Mouse (Mus musculus): ENCODE results near the gene Il2.

Gene Il2

DNA sequence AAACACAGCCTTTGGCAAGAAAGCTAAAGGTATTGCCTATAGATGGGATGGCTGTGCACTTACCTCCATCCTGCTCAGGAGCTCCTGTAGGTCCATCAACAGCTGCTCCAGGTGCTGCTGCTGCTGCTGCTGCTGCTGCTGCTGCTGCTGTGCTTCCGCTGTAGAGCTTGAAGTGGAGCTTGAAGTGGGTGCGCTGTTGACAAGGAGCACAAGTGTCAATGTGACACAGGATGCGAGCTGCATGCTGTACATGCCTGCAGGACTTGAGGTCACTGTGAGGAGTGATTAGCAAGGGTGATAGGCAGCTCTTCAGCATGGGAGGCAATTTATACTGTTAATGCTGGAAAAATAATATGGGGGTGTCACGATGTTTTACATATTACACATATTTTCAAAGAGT, at the start of gene Il2:
TSS of gene Il2 (minus strand) at position 305 of the 400 bp plus-strand sequence.
- DNase-seq (ENCODE audit: low read depth, low spot score), result no peak

DNA sequence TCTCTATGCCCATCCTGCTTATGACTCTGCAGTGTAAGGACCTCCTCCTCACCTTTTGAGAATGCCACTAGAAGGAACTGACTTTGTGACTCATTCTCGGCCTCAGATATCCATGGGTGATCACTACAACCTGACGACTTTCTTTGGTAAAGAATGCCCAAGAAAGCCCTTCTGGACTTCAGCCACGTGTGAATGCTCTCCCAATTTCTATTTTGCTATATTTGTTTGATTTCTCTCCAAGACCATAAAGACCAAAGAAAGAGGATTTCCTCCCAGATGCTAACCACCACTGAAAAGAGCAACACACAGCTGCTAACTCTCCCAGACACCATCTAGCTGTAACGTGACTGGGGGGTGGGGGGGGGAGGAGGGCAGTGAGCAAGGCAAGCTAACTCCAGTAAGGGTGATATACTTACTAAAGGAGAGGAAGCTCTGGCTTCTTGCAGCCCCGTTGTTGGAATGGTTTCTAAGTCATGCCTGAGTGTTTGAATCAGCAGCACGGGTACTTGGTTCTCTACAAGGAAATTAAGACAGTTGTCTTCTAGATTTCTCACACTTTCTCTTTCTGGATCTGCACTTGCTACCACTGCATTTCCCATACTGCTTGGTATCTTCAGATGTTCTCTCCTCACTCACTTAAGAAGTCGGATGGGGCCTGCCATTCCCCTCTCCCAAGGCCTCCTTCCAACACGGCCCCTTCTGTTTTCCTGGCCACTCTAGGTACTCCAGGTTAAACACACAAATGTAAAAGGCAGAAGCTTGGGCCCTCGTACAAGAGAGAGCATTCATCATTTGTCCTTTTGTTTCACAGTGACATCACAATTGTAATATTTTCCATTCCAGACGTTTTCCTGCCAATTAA, 49.2 kb upstream of the Il2 start:
- no peak for DNase-seq (ENCODE audit: low read depth, low spot score)

DNA sequence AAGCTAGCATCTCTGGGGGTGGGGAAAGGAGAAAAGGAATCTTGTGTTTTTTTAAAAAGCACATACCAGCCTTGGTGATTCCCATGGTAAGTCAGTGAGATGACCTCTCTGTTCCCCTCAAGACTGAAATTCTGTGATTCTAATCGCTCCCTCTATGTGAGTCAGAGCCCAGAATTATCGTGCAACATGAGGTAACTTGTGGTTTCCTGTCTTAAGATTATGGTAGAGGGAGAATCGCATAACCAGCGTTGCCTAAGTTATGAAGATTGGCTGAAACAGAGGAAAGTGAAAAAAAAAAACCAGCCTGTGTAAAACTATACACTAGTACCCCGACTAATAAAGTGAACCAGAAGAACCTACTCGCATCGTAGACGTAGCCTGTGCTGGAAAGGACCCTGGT, 47.5 kb upstream of the Il2 start:
- no peak for DNase-seq (ENCODE audit: low read depth, low spot score)

DNA sequence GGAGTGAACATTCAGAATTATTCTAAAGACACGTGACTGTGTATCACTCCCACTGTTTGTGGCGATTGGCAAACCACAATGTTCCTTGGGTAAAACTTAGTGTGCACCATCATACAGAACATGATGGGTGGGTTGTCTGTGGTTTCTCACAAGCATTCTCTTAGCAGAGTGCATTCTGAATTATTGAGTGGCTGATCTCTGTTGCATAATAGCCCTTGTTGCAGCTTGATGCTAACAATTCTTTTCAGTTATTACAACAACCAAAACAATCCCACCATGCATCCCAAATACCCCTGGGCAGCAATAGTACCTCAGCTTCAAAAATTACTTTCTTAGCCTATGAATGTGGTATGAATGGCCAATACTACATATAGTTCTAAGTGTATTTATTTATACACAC, 43.5 kb upstream of the Il2 start:
- no peak for DNase-seq (ENCODE audit: low read depth, low spot score)

DNA sequence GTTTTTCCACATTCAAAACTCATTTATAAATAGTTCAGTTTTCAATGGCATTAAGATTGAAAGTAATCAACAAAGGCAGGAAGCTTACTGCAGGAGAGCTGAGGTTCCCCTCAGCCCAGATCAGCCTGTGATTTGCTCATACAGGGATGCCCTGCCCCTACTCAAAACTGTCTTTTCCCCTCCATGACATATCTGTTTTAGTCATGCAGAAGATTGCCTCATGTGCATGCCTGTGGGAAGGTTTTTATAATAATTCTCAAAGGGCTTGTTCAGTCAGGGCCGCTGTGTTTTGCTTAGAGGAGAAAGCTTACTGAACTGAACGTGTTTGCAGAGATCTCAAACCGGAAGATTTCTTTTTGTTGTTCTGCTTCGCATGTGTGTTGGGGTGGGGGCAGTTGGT, 35.3 kb upstream of the Il2 start:
- DNase-seq (ENCODE audit: low read depth, low spot score), result no peak

DNA sequence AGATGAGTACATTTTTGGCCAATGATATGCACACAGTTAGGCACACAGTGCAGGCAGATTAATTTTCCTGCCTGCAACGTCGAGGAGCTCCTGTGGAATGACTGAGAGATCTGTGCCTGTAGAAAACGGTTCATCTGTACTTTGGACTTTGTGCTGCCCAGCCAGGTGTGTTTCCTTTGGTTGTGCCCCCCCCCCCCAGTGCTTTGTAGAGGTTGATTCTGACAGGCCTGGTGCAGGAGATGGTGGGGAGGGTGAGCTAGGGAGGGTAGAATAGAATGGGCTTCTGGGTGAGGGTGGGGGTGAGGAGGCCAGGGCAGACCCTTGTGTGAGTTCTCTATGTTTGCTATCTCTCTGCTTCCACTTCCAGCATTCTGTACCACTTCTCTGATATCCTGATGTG, 32.5 kb upstream of the Il2 start:
- no peak for DNase-seq (ENCODE audit: low read depth, low spot score)

DNA sequence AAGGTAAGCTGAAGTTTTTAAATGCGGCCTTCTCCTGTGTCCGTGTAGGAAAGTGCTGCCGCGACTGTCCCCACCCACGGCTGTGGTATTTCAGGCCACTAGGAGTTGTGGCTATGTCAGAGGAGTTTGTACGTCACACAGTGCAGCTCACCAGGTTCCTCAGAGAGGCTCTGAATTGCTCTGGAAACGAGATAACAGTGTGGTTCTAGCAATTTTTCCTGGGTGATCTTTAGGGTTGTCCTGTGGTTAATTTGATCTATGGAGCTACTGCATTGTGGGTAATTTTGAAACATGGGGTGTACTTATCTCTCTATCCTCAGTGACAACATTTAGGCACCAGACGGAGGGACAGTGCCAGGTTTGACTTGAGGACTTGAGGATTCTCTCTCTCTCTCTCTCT, 31.3 kb upstream of the Il2 start:
- no peak for DNase-seq (ENCODE audit: low read depth, low spot score)

DNA sequence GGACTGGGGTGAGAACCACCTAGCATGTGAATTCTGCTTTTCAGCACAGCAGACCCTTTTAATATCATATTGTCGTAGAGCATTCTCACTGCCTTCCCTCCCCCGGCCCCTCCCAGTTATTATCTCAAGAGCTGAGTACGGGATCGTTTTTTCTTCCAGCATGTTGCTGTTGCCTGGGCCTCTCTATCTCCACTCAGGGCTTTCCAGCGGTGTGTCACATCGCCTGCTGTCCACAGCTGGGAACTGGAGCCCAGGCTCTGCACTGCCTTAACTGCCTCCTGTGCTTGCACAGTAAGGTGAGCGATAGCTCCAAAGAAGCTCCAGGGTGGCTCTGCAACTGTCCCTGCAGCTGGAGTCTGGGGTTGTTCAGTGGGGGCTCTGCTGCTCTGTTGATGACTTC, 28.6 kb upstream of the Il2 start:
- no peak for DNase-seq (ENCODE audit: low read depth, low spot score)

DNA sequence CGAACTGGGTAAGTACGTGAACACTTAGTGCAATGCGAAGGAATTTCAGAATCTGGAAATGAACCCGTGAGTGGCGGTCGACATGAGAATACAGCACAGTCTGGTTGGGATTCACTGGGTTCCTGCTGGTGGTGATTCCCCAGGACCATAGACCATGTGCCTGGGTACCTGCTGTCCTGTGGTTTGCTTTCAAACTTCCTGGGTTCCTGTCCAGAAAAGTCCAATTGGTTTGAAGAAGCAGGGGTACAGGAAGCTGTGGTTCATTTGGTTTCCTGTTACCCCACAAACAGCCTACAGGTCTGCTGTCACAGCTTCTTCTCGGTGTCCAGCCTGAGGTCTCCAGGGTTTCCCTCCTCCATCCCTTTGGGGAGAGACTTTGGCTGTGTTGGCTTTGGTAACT, 27.2 kb upstream of the Il2 start:
- no peak for DNase-seq (ENCODE audit: low read depth, low spot score)

DNA sequence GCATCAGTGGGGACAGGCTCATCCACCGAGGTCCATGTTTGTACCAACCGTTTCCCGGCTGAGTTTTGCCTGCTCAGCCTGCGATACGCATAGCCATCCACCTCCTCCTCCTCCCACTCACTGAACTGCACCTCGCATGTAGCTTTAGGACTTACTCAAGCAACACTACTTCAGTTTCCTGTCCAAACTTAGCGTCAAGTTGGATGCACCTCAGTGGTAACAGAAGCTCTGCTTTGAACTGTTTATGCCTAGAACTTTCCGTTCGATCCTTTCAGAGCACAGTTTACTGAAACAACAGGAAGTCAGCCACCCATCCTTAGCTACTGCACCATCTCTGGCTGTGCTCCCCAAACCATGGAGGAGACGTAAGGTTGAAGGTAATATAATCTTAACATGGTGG, 26.5 kb upstream of the Il2 start:
- no peak for DNase-seq (ENCODE audit: low read depth, low spot score)

DNA sequence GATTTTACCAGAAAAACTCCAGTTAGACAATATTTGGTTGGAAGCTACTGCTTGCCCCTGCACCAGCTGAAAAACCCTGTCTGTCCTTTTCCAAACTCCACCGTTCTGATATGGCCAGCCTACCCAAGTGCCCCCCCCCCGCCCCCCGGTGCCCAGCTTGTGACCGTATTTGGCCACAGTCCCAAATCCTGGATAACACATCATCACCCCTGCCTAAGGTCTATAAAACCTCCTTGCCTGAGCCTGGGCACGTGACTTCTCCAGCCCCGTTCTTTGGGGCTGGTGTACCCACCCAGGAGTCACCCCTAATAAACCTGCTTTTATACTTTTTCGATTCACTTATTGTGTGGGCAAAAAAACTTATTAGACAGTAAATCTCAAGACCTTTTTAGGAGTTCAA, 21.1 kb upstream of the Il2 start:
- no peak for DNase-seq (ENCODE audit: low read depth, low spot score)

DNA sequence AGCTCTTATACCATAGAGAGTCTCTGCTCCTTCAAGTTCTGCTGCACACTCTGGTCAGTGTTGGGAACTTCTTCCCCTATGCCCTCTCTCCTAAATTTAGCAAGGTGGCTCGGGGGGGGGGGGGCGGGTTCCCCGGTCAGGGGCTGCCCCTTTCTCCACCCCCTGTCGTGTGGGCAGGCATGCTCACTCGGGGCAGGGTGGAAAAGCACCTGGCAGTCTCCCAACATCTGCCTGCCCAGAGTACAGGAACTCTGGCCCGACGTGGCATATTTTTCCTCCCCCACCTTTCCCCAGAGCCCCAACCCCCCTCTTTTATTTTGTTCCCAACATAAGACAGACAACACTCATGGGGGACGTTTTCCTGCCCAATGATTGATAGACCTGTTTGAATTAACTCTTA, 20.6 kb upstream of the Il2 start:
- DNase-seq (ENCODE audit: low read depth, low spot score), result no peak

DNA sequence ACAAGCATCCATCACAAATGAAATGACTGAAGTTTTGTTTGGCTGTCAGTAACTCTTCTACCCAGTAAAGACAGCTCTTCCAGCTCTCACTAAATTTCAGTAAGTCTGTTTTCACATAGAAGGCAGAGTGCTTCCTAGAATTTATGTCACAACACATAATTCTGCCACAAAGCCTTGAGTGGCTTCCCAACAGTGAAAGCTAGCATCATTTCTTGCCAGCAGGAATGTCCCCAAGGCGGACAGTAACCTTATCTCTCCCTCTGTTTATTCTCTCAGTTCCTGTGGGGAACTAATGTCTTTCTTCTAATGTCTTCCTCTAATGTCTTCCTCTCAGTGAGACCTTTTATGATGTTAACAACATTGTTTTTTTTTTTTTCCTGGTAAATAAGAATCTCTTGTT, 19.2 kb upstream of the Il2 start:
- no peak for DNase-seq (ENCODE audit: low read depth, low spot score)

DNA sequence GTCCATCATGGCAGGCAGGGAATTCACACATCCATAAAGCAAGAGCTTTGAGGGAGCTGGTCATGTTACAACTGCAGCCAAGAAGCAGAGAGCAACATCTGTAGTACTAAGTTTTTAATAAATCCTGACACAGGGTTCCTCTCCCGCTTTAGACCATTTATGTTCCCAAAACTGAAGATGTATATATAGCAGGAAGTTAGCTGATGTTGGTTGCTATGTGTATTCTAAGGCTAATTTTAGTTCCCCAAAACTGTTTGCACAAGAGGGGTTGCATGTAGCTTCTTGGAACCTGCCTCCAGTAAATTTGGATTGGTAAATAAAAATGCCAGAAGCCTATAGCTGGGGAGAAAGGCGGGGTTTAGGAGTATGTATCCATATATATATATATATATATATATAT, 16.1 kb upstream of the Il2 start:
- DNase-seq (ENCODE audit: low read depth, low spot score), result no peak

DNA sequence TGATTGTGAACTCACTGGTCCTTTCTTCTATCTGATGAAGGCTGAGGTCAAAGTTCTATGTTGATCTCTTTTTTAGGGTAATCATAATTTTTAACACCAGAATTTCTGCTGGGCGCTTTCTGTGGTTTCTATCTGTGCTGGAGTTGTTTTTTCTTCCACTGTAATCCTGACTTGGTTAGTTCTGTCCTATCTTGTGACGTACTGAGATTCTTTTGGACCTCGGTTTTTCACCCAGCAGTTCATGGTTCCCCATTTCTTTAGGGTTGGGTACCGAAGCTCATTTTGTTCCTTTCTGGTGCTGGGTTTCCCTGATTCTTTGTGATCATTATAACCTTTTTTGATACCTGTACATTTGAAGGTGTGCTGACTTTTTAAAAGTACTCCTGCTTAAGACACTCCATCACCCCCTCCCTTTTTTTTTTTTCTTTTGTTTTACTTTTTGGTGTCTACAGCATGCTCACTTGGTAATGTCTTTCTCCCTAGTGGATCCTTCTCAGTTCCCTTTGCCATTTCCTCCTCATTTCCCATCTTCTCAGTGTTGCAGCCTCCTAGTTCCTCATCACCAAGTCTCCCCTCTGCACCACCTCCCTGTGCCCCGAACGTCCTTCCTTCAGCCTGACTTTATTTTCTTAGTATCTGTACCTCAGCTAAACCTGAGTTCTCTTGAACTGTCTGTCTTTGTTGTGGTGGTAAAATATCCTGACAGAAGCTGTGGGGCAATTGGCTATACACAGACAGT, 14.6 kb upstream of the Il2 start:
- no peak for DNase-seq (ENCODE audit: low read depth, low spot score)

DNA sequence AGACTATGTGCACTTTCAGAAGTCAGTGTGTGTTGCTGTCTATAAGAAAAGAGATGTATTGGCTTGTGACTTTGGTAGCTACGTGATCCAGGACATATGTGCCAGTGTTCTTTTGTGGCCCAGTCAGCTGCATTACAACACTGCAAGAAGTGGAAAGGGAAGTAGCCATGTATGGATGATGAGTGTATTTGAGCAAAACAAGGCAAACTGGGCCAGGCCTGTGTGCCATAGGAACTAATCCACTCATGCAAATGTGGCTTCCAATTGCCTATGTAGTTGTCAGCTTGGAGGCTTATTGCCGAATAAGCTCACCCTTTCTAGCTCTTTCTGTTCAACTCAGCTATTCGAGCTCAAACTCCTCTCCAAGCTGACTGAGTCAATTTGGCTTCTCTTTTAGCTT, 13.4 kb upstream of the Il2 start:
- no peak for DNase-seq (ENCODE audit: low read depth, low spot score)

DNA sequence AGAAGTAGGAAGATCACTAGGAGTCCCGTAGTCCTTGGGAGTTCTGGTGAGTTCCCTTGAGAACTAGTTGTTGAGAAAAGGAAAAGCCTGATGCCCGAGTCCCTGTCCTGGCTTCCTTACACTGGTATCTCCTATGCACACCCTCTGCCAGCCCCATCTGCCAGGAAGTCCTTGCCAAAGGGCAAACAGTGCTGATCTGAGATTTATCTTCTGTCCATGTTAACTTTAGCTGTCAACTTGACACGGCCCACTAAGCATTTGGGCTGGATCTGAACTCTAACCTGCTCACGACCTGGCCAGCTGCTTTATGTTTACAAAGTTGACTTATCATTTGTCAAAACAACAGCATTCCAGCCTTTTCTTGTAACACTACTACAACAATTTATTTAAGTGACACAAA, 11.5 kb upstream of the Il2 start:
- no peak for DNase-seq (ENCODE audit: low read depth, low spot score)

DNA sequence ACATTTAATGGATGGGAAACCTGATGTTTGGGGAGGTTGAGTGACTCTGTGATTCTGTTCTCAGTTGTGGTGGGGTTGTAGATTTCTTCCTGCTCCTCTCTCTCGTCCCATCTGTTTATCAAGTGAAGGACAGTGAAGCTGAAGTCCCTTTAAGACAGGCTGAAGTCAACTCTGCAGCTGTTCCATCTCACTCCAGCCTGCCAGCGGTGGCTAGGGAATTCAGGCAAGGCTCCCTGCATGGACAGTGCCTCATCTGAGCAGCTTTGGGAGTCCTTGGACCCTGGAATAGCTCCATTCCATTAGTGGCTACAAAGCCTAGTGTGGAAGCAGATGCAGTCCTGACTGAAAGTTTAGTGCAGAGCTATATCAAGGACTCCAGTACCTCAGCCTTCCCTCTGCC, 3.3 kb upstream of the Il2 start:
- DNase-seq (ENCODE audit: low read depth, low spot score), result no peak

DNA sequence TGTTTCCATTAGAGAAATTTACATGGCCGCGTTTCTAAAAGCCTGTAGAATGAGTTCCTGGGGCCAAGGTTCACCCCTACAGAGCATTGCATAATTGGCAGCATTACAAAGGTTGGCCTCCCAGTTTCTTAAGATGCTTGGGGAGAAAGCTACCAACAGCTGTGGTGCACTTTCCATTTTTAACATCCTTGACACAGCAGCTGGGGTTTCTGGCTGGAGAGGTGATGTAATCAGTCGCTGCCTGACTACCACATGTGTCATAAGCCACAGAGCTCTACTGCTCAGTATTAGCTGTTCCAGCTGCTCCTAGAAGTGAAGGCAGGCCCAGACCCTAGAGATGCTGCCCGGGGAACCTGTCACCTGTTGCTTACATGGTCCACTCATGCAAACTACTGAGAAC, 2.5 kb upstream of the Il2 start:
- no peak for DNase-seq (ENCODE audit: low read depth, low spot score)

DNA sequence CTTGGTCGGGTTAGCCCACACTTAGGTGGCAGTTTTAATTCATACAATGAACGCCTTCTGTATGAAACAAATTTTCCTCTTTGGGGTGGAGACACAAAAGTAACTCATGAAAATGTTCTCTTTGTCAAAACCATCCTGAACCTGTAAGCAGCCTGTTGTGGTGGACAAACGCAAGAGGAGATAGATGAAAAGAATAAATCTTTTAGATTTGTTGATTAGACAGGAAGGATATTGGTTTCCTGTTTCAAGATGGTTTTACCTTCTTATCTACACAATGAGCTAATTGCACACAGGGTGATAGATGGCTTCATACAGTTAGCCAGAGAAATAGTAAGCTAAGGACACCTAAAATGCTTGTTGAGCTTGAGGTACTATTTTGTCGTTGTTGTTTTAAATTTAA, 403 bp upstream of the Il2 start:
- no peak for DNase-seq (ENCODE audit: low read depth, low spot score)

DNA sequence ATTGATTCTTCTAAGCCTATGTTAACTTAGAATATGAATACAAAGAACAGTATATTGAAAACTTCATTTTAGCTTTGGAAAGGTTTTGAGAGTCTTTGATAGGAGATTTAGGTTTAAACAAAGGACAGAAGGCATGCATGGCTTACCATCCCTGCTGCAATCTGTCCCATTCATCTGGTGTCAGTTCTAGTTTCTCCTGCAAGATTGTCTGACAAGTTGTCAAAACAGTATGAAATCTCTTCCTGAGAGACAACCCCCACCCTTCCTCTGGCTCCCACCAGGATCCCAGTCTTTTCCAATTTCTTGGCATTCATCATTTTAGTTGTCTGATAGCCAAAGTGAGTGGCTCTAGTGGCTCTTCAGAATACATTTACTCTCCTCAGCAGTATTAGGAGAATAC, 35.0 kb downstream of the Il2 start:
- no peak for DNase-seq (ENCODE audit: low read depth, low spot score)

DNA sequence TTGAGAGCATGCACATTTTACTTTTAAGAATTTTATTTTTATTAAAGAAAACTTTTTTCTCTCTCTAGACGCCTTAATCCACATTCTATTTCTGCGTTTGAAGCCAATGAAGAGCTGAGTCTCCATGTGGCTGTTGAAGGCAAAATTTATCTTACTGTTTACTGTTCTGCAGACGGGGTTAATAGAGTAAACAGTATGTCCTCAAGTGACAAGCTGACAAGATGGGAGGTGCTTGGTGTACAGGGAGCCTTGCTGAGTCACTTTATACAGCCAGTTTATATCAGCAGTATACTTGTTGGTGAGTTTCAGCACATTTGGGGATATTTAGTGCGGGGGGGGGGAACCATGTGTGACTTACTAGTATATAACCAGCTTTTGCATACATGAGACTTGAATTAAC, 40.9 kb downstream of the Il2 start:
- no peak for DNase-seq (ENCODE audit: low read depth, low spot score)

DNA sequence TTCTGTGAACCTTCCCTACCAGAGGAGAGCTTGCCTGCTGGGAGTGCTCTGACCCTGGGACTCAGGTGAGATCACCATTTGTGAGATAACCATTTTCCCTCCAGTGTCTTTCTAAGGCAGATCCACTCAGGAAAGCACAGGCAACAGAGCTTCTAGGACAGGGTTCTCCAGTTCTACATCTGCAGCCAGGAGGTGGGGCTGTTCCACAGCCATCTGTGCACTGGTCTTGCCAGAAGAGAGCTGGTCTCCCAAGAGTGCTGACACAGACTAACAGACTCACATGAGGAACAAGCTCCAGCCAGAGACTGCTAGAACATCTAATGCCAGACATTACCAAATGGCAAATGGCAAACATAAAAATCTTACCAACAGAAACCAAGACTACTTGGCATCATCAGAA, 52.5 kb downstream of the Il2 start:
- no peak for DNase-seq (ENCODE audit: low read depth, low spot score)

Measured in embryo, embryonic 11.5 days (tissue).